Mouse (Mus musculus): ENCODE results near the gene Metrn. TPM values are rescaled to one million over a fixed set of nuclear protein-coding genes. Genes with fewer than 3 reads are reported as not detected.
A peak's percentile ranks its signal among the peaks of the same experiment; 100 is the strongest.

Metrn gene
- polyA plus RNA-seq (2015; fragmentation: Nextera tagmentation; extraction: Ambion mirVana), result 21.4 and 23.5 TPM in 2 replicates

DNA sequence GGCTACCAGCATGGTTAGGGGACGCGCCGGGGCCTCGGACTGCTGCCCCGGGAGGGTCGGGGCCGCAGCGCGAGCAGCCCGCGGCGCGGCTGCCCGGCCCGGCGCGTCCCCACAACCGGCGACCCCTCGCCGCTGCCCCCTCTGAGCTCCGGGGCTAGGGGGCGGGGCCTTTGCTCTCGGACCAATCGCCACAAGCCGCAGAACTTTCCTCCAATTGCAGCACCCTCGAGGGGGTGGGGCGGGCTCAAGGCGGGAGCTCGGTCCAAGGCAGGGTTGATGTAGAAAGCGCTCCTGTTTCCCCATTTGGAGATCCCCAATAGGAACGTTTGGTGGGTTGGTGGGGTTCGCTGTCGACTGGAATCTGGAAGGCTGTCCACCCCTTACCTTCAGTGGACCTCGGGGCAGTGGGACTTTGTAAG lies at the start of gene Metrn:
Metrn (minus strand) TSS at position 186 of the 419 bp plus-strand sequence.
- Histone ChIP-seq H3K27me3 (replicated peaks; ENCODE audit: control insufficient read depth, insufficient read depth, low read length) (no peaks in the 10 kb centered on the region; the same call in 1 of the 2 replicates), H3K9ac (ENCODE audit: low read depth, low read length) (peak within 1 kb of the TSS; percentile 40; the same call in 1 of the 2 replicates), H3K4me2 (replicated peaks; ENCODE audit: low read depth) (peak within 1 kb of the TSS; percentile 93), H3K4me1 (replicated peaks; ENCODE audit: control insufficient read depth, insufficient read depth, low read length) (peaks cover 18% of the 10 kb centered on the region; the same call in 1 of the 2 replicates), H3K4me3 (ENCODE audit: low read depth, low read length) (peak within 1 kb of the TSS; percentile 81), H3K36me3 (ENCODE audit: control insufficient read depth, insufficient read depth) (no peaks in the 10 kb centered on the region), H3K27ac (ENCODE audit: low read depth, low read length) (no peak within 1 kb of the TSS), H3K9me3 (ENCODE audit: control insufficient read depth) (no peaks in the 10 kb centered on the region)
- TF ChIP-seq CTCF (IDR thresholded peaks at IDR 0.05; ENCODE audit: low read depth), result no peak
- 1% methylated on average over 34 of the region's 35 CpGs for WGBS
- peak; percentile 56 for ATAC-seq

- peak within 1 kb of the TSS; percentile 95 for H3K4me2 ChIP-seq (replicated peaks; ENCODE audit: low read depth)
- H3K4me1 ChIP-seq (replicated peaks; ENCODE audit: control insufficient read depth, insufficient read depth, low read length), result 0 out of 2 replicates have a peak, but pooled peaks cover 3% of the 10 kb centered on the region
- 1% methylated on average over 18 of the region's 21 CpGs for WGBS
- H3K4me3 ChIP-seq (ENCODE audit: low read depth, low read length), result peak within 1 kb of the TSS; percentile 79
- peak within 1 kb of the TSS; percentile 92 for H3K27ac ChIP-seq (ENCODE audit: low read depth, low read length)
- H3K9ac ChIP-seq (ENCODE audit: low read depth, low read length), result peak within 1 kb of the TSS; percentile 78
- peaks cover 31% of the 10 kb centered on the region for H3K36me3 ChIP-seq (ENCODE audit: control insufficient read depth, insufficient read depth)
- H3K9me3 ChIP-seq (ENCODE audit: control insufficient read depth), result no peaks in the 10 kb centered on the region
- H3K27me3 ChIP-seq (replicated peaks; ENCODE audit: control insufficient read depth, insufficient read depth, low read length), result no peaks in the 10 kb centered on the region
- TF ChIP-seq CTCF (IDR thresholded peaks at IDR 0.05; ENCODE audit: low read depth), result peak; percentile 77
- peak; percentile 85 for ATAC-seq
Measured at GRCm38 (mm10) chr17:25844396-25844901, 47.5 kb upstream of the Metrn start, which contains the start of gene Rhot2. Gene Rhot2 (minus strand): TSS chr17:25844851.

DNA sequence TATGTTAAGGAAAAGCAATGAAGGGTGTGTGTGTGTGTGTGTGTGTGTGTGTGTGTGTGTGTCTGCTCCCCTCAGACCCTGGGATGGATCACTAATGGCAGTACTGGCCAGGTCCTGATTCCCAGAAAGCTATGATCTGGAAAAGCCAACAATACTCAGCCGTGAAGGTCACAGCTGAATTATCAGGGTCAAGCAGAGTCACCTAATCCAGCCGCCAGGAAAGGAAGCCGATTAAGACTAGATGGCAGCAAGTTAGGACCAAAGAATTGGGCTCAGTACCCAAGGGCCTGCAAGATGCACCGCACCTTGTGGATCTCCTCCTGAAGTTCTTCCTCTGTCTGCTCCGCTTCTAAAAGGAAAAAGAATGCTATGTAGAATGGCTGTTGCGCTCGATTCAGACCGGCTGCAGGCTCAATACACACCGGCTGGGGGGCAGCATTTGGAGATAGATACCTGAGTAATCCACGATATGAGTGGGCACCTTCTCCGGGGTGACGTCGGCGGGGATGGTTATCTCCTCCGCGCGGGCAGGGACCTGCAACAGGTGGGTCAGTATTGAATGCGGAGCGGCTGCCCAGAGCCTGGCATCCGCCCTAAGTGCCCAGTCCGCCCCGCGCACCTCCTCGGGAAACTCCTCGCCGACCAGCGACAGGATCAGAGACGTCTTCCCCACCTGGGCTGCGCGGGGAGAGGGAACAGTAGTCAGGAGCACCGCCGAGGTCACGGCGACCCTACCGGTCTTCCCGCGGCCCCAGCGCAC lies 46.9 kb upstream of the Metrn start:
- H3K9me3 ChIP-seq (ENCODE audit: control insufficient read depth), result no peaks in the 10 kb centered on the region
- WGBS, result 2% methylated on average over 37 of the region's 38 CpGs
- peak overlapping the region; percentile 78 for H3K9ac ChIP-seq (ENCODE audit: low read depth, low read length)
- H3K27ac ChIP-seq (ENCODE audit: low read depth, low read length), result peak overlapping the region; percentile 92
- H3K4me2 ChIP-seq (replicated peaks; ENCODE audit: low read depth), result peak overlapping the region; percentile 95
- peaks cover 3% of the 10 kb centered on the region; the same call in 1 of the 2 replicates for H3K4me1 ChIP-seq (replicated peaks; ENCODE audit: control insufficient read depth, insufficient read depth, low read length)
- no peaks in the 10 kb centered on the region for H3K27me3 ChIP-seq (replicated peaks; ENCODE audit: control insufficient read depth, insufficient read depth, low read length)
- ATAC-seq, result peak; percentile 19; the same call in 1 of the 2 replicates
- TF ChIP-seq CTCF (IDR thresholded peaks at IDR 0.05; ENCODE audit: low read depth), result no peak
- H3K4me3 ChIP-seq (ENCODE audit: low read depth, low read length), result peak overlapping the region; percentile 79
- H3K36me3 ChIP-seq (ENCODE audit: control insufficient read depth, insufficient read depth), result peaks cover 34% of the 10 kb centered on the region

- Histone ChIP-seq H3K4me2 (replicated peaks; ENCODE audit: low read depth) (peak overlapping the region; percentile 95), H3K9me3 (ENCODE audit: control insufficient read depth) (no peaks in the 10 kb centered on the region), H3K9ac (ENCODE audit: low read depth, low read length) (no peak overlapping the region), H3K4me3 (ENCODE audit: low read depth, low read length) (peak overlapping the region; percentile 79), H3K36me3 (ENCODE audit: control insufficient read depth, insufficient read depth) (peaks cover 35% of the 10 kb centered on the region), H3K27ac (ENCODE audit: low read depth, low read length) (peak overlapping the region; percentile 11; the same call in 1 of the 2 replicates), H3K27me3 (replicated peaks; ENCODE audit: control insufficient read depth, insufficient read depth, low read length) (no peaks in the 10 kb centered on the region), H3K4me1 (replicated peaks; ENCODE audit: control insufficient read depth, insufficient read depth, low read length) (peaks cover 3% of the 10 kb centered on the region; the same call in 1 of the 2 replicates)
- no peak for TF ChIP-seq CTCF (IDR thresholded peaks at IDR 0.05; ENCODE audit: low read depth)
- whole genome bisulfite sequencing, result 81% methylated on average over 4 of the region's 4 CpGs
- ATAC-seq, result no peak
Measured at GRCm38 (mm10) chr17:25843122-25843521, 46.2 kb upstream of the Metrn start.

DNA sequence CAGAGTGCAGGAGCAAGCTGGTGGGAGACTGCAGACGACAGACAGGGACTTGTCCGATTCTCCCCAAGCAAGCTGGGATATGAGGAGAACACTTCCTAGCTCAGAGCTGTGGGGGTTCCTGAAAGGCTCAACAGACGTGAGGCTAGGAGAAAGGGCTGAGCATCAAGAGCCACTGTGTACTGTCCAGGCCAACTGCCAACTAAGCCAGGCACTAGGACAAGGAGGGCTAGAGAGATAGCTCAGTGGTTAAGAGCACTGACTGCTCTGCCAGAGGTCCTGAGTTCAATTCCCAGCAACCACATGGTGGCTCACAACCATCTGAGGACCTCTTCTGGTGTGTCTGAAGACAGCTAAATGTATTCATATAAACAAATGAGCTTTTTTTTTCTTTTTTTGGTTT lies 45.6 kb upstream of the Metrn start:
- no peaks in the 10 kb centered on the region for H3K9me3 ChIP-seq (ENCODE audit: control insufficient read depth)
- peaks cover 38% of the 10 kb centered on the region for H3K36me3 ChIP-seq (ENCODE audit: control insufficient read depth, insufficient read depth)
- H3K27me3 ChIP-seq (replicated peaks; ENCODE audit: control insufficient read depth, insufficient read depth, low read length), result no peaks in the 10 kb centered on the region
- H3K27ac ChIP-seq (ENCODE audit: low read depth, low read length), result no peak overlapping the region
- no peak overlapping the region for H3K4me3 ChIP-seq (ENCODE audit: low read depth, low read length)
- no peak for ATAC-seq
- no peak overlapping the region for H3K9ac ChIP-seq (ENCODE audit: low read depth, low read length)
- H3K4me1 ChIP-seq (replicated peaks; ENCODE audit: control insufficient read depth, insufficient read depth, low read length), result peaks cover 3% of the 10 kb centered on the region; the same call in 1 of the 2 replicates
- WGBS, result 77% methylated on average over 3 of the region's 3 CpGs
- no peak for TF ChIP-seq CTCF (IDR thresholded peaks at IDR 0.05; ENCODE audit: low read depth)
- no peak overlapping the region for H3K4me2 ChIP-seq (replicated peaks; ENCODE audit: low read depth)

All from intestine, postnatal 0 days (tissue).